Mouse (Mus musculus) myocyte (in vitro differentiated cells): ENCODE data around the gene Itga11. TPM values are rescaled to one million over a fixed set of nuclear protein-coding genes. Genes with fewer than 3 reads are reported as not detected.

Experiments
- H3K27me3 ChIP-seq: one replicate; pipeline ENCODE4 v1.6.1; 2011; ENCODE audit not compliant: control insufficient read depth, insufficient read depth, insufficient read length
- H3K36me3 ChIP-seq: one replicate; pipeline ENCODE4 v1.6.1; 2011; ENCODE audit not compliant: control insufficient read depth, insufficient read depth
- H3K4me2 ChIP-seq: one replicate; pipeline ENCODE4 v1.6.1; 2011; ENCODE audit warnings: low read depth, control low read depth
- H3K4me3 ChIP-seq: one replicate; pipeline ENCODE4 v1.5.1; 2011; ENCODE audit warnings: mild to moderate bottlenecking, control low read depth, moderate library complexity
- H3K79me2 ChIP-seq: one replicate; pipeline ENCODE4 v1.6.1; 2011; ENCODE audit not compliant: control insufficient read depth, insufficient read depth
- H3ac ChIP-seq: one replicate; pipeline ENCODE4 v1.6.1; 2011; ENCODE audit not compliant: control insufficient read depth, insufficient read length
- CEBPB ChIP-seq: IDR thresholded peaks from 2 replicates; pipeline ENCODE4 v1.6.1; 2011; ENCODE audit warnings: mild to moderate bottlenecking, moderate library complexity; ENCODE audit not compliant: poor library complexity, insufficient read depth, severe bottlenecking
- E2F4 ChIP-seq: IDR thresholded peaks from one replicate; pipeline ENCODE4 v1.6.1; 2011; ENCODE audit warnings: mild to moderate bottlenecking, control low read depth, moderate library complexity; ENCODE audit not compliant: insufficient read depth
- MAX ChIP-seq: IDR thresholded peaks from one replicate; pipeline ENCODE4 v1.6.1; 2011; ENCODE audit warnings: low read depth, mild to moderate bottlenecking, control low read depth
- MYOD1 ChIP-seq, 3 experiments: IDR thresholded peaks; one replicate each; pipeline ENCODE4 v1.6.1; 2011; ENCODE audit warnings: control low read depth in 2 of 3, low read depth in 2 of 3, mild to moderate bottlenecking in 2 of 3, moderate library complexity in 1 of 3; ENCODE audit not compliant: insufficient read length in 2 of 3, control insufficient read depth in 1 of 3
- MYOG ChIP-seq, 3 experiments: IDR thresholded peaks; one replicate each; pipeline ENCODE4 v1.6.1; 2011; ENCODE audit warnings: control low read depth in 2 of 3, low read depth in 2 of 3, mild to moderate bottlenecking in 2 of 3; ENCODE audit not compliant: insufficient read length in 2 of 3, control insufficient read depth in 1 of 3, insufficient read depth in 1 of 3
- POLR2A ChIP-seq: IDR thresholded peaks from one replicate; pipeline ENCODE4 v1.6.1; 2011; ENCODE audit warnings: low read depth, mild to moderate bottlenecking, control low read depth, moderate library complexity; ENCODE audit not compliant: insufficient read length
- POLR2AphosphoS2 ChIP-seq: IDR thresholded peaks from one replicate; pipeline ENCODE4 v1.6.1; 2011; ENCODE audit warnings: low read depth, control low read depth; ENCODE audit not compliant: insufficient read length
- REST ChIP-seq: IDR thresholded peaks from one replicate; pipeline ENCODE4 v1.6.1; 2011; ENCODE audit warnings: mild to moderate bottlenecking, control low read depth, moderate library complexity; ENCODE audit not compliant: insufficient read depth, insufficient read length
- SRF ChIP-seq: IDR thresholded peaks from one replicate; pipeline ENCODE4 v1.6.1; 2011; ENCODE audit warnings: low read depth; ENCODE audit not compliant: control insufficient read depth, insufficient read length
- TCF12 ChIP-seq: IDR thresholded peaks from one replicate; pipeline ENCODE4 v1.6.1; 2011; ENCODE audit warnings: mild to moderate bottlenecking, control low read depth; ENCODE audit not compliant: poor library complexity, insufficient read depth, severe bottlenecking
- TCF3 ChIP-seq: IDR thresholded peaks from one replicate; pipeline ENCODE4 v1.6.1; 2011; ENCODE audit warnings: low read depth, control low read depth; ENCODE audit not compliant: insufficient read length
- USF1 ChIP-seq: IDR thresholded peaks from one replicate; pipeline ENCODE4 v1.6.1; 2011; ENCODE audit warnings: low read depth, mild to moderate bottlenecking, control low read depth, moderate library complexity
- polyA plus RNA-seq: library from polyadenylated mRNA; unstranded; fragments of >200 nt; fragmentation: generic; extraction: Trizol; gene quantifications from one replicate; pipeline ENCODE4 v1.2.1, GENCODE M21; 2012; ENCODE audit warnings: missing spikeins

The Itga11 gene
- polyA plus RNA-seq, 1 experiment, result 0.54 TPM

GRCm38 (mm10) chr9:62775464-62775863, 97.8 kb downstream of the Itga11 start:
- TF ChIP-seq MAX (no peak), POLR2AphosphoS2 (no peak), POLR2A (no peak), MYOG (IDR thresholded peaks at IDR 0.05; ENCODE audit: control insufficient read depth in 1 of 3, insufficient read depth in 1 of 3, insufficient read length in 2 of 3, low read depth in 2 of 3) (no peak)
- Histone ChIP-seq H3K79me2 (no peaks in the 10 kb centered on the region), H3K4me2 (no peak overlapping the region)

GRCm38 (mm10) chr9:62777461-62777860, 99.8 kb downstream of the Itga11 start:
- TF ChIP-seq POLR2AphosphoS2 (no peak), USF1 (no peak)
- Histone ChIP-seq H3ac (no peak overlapping the region), H3K27me3 (no peaks in the 10 kb centered on the region), H3K4me3 (no peak overlapping the region), H3K79me2 (no peaks in the 10 kb centered on the region), H3K36me3 (no peaks in the 10 kb centered on the region), H3K4me2 (no peak overlapping the region)

More at GRCm38 (mm10) chr9:62775464-62775863, 97.8 kb downstream of the Itga11 start:
- Histone ChIP-seq H3K27me3 (no peaks in the 10 kb centered on the region), H3K36me3 (no peaks in the 10 kb centered on the region), H3K4me3 (no peak overlapping the region), H3ac (no peak overlapping the region)

GRCm38 (mm10) chr9:62778721-62779120, 101.1 kb downstream of the Itga11 start:
- no peaks in the 10 kb centered on the region for H3K36me3 ChIP-seq
- H3K79me2 ChIP-seq, result no peaks in the 10 kb centered on the region
- TF ChIP-seq REST, result no peak
- TF ChIP-seq MYOG (IDR thresholded peaks at IDR 0.05; ENCODE audit: control insufficient read depth in 1 of 3, insufficient read depth in 1 of 3, insufficient read length in 2 of 3, low read depth in 2 of 3), result no peak
- no peak for TF ChIP-seq CEBPB
- no peak for TF ChIP-seq POLR2A
- no peak for TF ChIP-seq USF1
- TF ChIP-seq MAX, result no peak
- TF ChIP-seq TCF3, result no peak
- no peak for TF ChIP-seq SRF
- no peak for TF ChIP-seq E2F4
- no peak for TF ChIP-seq MYOD1 (IDR thresholded peaks at IDR 0.05; ENCODE audit: control insufficient read depth in 1 of 3, insufficient read length in 2 of 3, low read depth in 2 of 3)
- no peak for TF ChIP-seq TCF12
- TF ChIP-seq POLR2AphosphoS2, result no peak
- no peaks in the 10 kb centered on the region for H3K27me3 ChIP-seq
- H3K4me2 ChIP-seq, result no peak overlapping the region
- H3ac ChIP-seq, result no peak overlapping the region
- no peak overlapping the region for H3K4me3 ChIP-seq

GRCm38 (mm10) chr9:62781965-62782364, 104.3 kb downstream of the Itga11 start:
- H3K79me2 ChIP-seq, result no peaks in the 10 kb centered on the region
- no peak overlapping the region for H3ac ChIP-seq
- no peak overlapping the region for H3K4me2 ChIP-seq
- H3K4me3 ChIP-seq, result no peak overlapping the region
- no peak for TF ChIP-seq POLR2AphosphoS2
- no peak for TF ChIP-seq MYOG (IDR thresholded peaks at IDR 0.05; ENCODE audit: control insufficient read depth in 1 of 3, insufficient read depth in 1 of 3, insufficient read length in 2 of 3, low read depth in 2 of 3)
- TF ChIP-seq TCF3, result no peak
- TF ChIP-seq MYOD1 (IDR thresholded peaks at IDR 0.05; ENCODE audit: control insufficient read depth in 1 of 3, insufficient read length in 2 of 3, low read depth in 2 of 3), result no peak
- no peaks in the 10 kb centered on the region for H3K36me3 ChIP-seq
- no peaks in the 10 kb centered on the region for H3K27me3 ChIP-seq

GRCm38 (mm10) chr9:62782976-62783781, 105.6 kb downstream of the Itga11 start:
- H3K27me3 ChIP-seq, result no peaks in the 10 kb centered on the region
- TF ChIP-seq E2F4 (no peak), MYOG (IDR thresholded peaks at IDR 0.05; ENCODE audit: control insufficient read depth in 1 of 3, insufficient read depth in 1 of 3, insufficient read length in 2 of 3, low read depth in 2 of 3) (no peak), MYOD1 (IDR thresholded peaks at IDR 0.05; ENCODE audit: control insufficient read depth in 1 of 3, insufficient read length in 2 of 3, low read depth in 2 of 3) (no peak), SRF (no peak), TCF3 (no peak)
- no peaks in the 10 kb centered on the region for H3K36me3 ChIP-seq
- H3K79me2 ChIP-seq, result no peaks in the 10 kb centered on the region
- H3K4me3 ChIP-seq, result no peak overlapping the region
- no peak overlapping the region for H3ac ChIP-seq
- no peak overlapping the region for H3K4me2 ChIP-seq

- H3K4me2 ChIP-seq, result no peak overlapping the region
- no peak overlapping the region for H3K4me3 ChIP-seq
- no peak for TF ChIP-seq CEBPB
- TF ChIP-seq MYOD1 (IDR thresholded peaks at IDR 0.05; ENCODE audit: control insufficient read depth in 1 of 3, insufficient read length in 2 of 3, low read depth in 2 of 3), result no peak
- TF ChIP-seq POLR2AphosphoS2, result no peak
- TF ChIP-seq USF1, result no peak
- TF ChIP-seq POLR2A, result no peak
- no peak for TF ChIP-seq MYOG (IDR thresholded peaks at IDR 0.05; ENCODE audit: control insufficient read depth in 1 of 3, insufficient read depth in 1 of 3, insufficient read length in 2 of 3, low read depth in 2 of 3)
- TF ChIP-seq E2F4, result no peak
- TF ChIP-seq SRF, result no peak
- TF ChIP-seq REST, result no peak
- TF ChIP-seq TCF3, result no peak
- no peak for TF ChIP-seq TCF12
- peaks cover 3% of the 10 kb centered on the region for H3K79me2 ChIP-seq
- no peaks in the 10 kb centered on the region for H3K27me3 ChIP-seq
- no peak overlapping the region for H3ac ChIP-seq
- no peaks in the 10 kb centered on the region for H3K36me3 ChIP-seq
Measured at GRCm38 (mm10) chr9:62784233-62784632, 106.6 kb downstream of the Itga11 start.
